ENCODE assay signal across 25 mouse cellular contexts in the genomic region with DNA sequence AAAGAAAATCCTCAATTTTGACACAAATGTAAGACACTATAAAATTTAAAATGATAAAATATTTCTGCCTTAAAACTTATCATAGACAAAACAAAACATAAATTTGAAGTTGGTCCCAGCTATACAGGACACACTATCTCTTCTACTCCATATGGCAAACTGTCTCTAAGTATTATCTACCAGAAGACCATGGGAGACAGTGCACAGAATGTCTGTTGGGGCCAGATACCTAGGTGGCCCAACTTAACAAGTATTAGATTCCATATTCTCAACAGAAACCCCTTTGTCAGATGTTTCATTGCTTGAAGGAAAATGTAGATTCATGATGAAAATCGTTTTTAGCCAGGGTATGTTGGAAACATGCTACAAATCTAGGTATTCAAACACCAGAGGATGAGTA.
DNase-seq lines count a peak whose midpoint lies in the region; ATAC-seq and TF ChIP-seq lines count a peak whose summit lies in the region.
"Had no signal": no experiment of that assay in that cellular context is flagged by ENCODE, and none has a peak within 500 bp of the region (broad histone marks: within the 10 kb centered on the region; RNA-seq: fewer than 3 reads in every experiment).

No protein-coding gene starts in this region.

- no peaks in the 10 kb centered on the region for H3K79me2 ChIP-seq in MEL (ENCODE audit: control insufficient read depth, insufficient read depth, low read length, poor library complexity)

- TF ChIP-seq RAD21 in MEL (IDR thresholded peaks at IDR 0.05; ENCODE audit: low read depth, low read length) = no peak

- no peak overlapping the region for H3K9ac ChIP-seq in liver, embryonic 11.5 days (ENCODE audit: low read depth, low read length)
- no peak overlapping the region for H3K9ac ChIP-seq in MEL (ENCODE audit: control insufficient read depth, low read depth, low read length, poor library complexity, severe bottlenecking)
- H3K9ac ChIP-seq in liver, embryonic 14.5 days (replicated peaks) = no peak overlapping the region
- H3K9ac ChIP-seq: embryonic facial prominence, embryonic 13.5 days; embryonic facial prominence, embryonic 15.5 days; forebrain, embryonic 12.5 days had no signal

- no peak overlapping the region for H3K4me2 ChIP-seq in liver, embryonic 11.5 days
- no peak overlapping the region for H3K4me2 ChIP-seq in liver, embryonic 14.5 days (ENCODE audit: low read depth)
- H3K4me2 ChIP-seq: embryonic facial prominence, embryonic 13.5 days; embryonic facial prominence, embryonic 15.5 days; forebrain, embryonic 12.5 days had no signal

- no peaks in the 10 kb centered on the region for H3K36me3 ChIP-seq in liver, embryonic 11.5 days (ENCODE audit: control insufficient read depth, insufficient read depth, low read length)
- peaks cover 0 to 11% of the 10 kb centered on the region in 2 experiments; a peak in 2 of 4 replicates for H3K36me3 ChIP-seq in MEL (ENCODE audit: control insufficient read depth in 1 of 2, insufficient read depth in 2 of 2, low read length in 2 of 2)
- H3K36me3 ChIP-seq in liver, embryonic 14.5 days (replicated peaks; ENCODE audit: control insufficient read depth, insufficient read depth, low read depth) = no peaks in the 10 kb centered on the region
- H3K36me3 ChIP-seq: embryonic facial prominence, embryonic 13.5 days; embryonic facial prominence, embryonic 15.5 days; forebrain, embryonic 10.5 days; forebrain, embryonic 12.5 days; G1E had no signal

- TF ChIP-seq EP300 in MEL (IDR thresholded peaks at IDR 0.05; ENCODE audit: low read depth in 1 of 2, low read length in 2 of 2) = peak; percentile 94 to 99
- TF ChIP-seq EP300 in liver, embryonic 14.5 days (IDR thresholded peaks at IDR 0.05; ENCODE audit: low read depth) = no peak

- H3K9me3 ChIP-seq in liver, embryonic 11.5 days (ENCODE audit: control insufficient read depth, low read length) = no peaks in the 10 kb centered on the region
- H3K9me3 ChIP-seq in MEL (replicated peaks; ENCODE audit: insufficient read depth, low read length) = no peaks in the 10 kb centered on the region
- H3K9me3 ChIP-seq in liver, embryonic 14.5 days (ENCODE audit: control insufficient read depth, low read length) = no peaks in the 10 kb centered on the region
- H3K9me3 ChIP-seq: embryonic facial prominence, embryonic 13.5 days; embryonic facial prominence, embryonic 15.5 days; forebrain, embryonic 10.5 days; forebrain, embryonic 12.5 days; G1E had no signal

- H3K4me1 ChIP-seq in liver, embryonic 11.5 days (replicated peaks; ENCODE audit: control insufficient read depth, insufficient read depth, low read length) = no peaks in the 10 kb centered on the region
- peaks cover 2 to 12% of the 10 kb centered on the region in 2 experiments; a peak in 2 of 4 replicates for H3K4me1 ChIP-seq in MEL (ENCODE audit: control insufficient read depth in 1 of 2, insufficient read depth in 2 of 2, low read length in 2 of 2)
- no peaks in the 10 kb centered on the region for H3K4me1 ChIP-seq in liver, embryonic 14.5 days (replicated peaks; ENCODE audit: control insufficient read depth in 2 of 2, insufficient read depth in 2 of 2, low read length in 1 of 2)
- H3K4me1 ChIP-seq: embryonic facial prominence, embryonic 13.5 days; embryonic facial prominence, embryonic 15.5 days; forebrain, embryonic 10.5 days; forebrain, embryonic 12.5 days had no signal

- no peak for TF ChIP-seq CTCF in MEL (IDR thresholded peaks at IDR 0.05 in 2 of 3, conservative IDR thresholded peaks at IDR 0.05 in 1 of 3; ENCODE audit: control insufficient read depth in 1 of 3, insufficient read depth in 1 of 3, low read depth in 2 of 3, low read length in 3 of 3, poor library complexity in 1 of 3, severe bottlenecking in 1 of 3)
- no peak for TF ChIP-seq CTCF in liver, embryonic 14.5 days (IDR thresholded peaks at IDR 0.05; ENCODE audit: low read depth)

- 66% methylated on average over 1 of the region's 1 CpGs for WGBS in liver, embryonic 11.5 days
- 24% methylated on average over 1 of the region's 1 CpGs for WGBS in liver, embryonic 14.5 days (ENCODE audit: insufficient replicate concordance)

- H3K4me3 ChIP-seq in liver, embryonic 11.5 days (ENCODE audit: low read depth, low read length) = no peak overlapping the region
- H3K4me3 ChIP-seq in MEL (ENCODE audit: control insufficient read depth in 1 of 2, insufficient read depth in 1 of 2, low read depth in 2 of 2, low read length in 2 of 2) = no peak overlapping the region
- H3K4me3 ChIP-seq in liver, embryonic 14.5 days (ENCODE audit: insufficient read depth in 1 of 2, low read depth in 2 of 2, low read length in 2 of 2) = no peak overlapping the region
- H3K4me3 ChIP-seq: embryonic facial prominence, embryonic 13.5 days; embryonic facial prominence, embryonic 15.5 days; erythroblast, embryonic 14.5 days; forebrain, embryonic 10.5 days; forebrain, embryonic 12.5 days had no signal

- peak; percentile 67; the same call in 1 of the 2 replicates for ATAC-seq in liver, embryonic 11.5 days (replicated peaks; ENCODE audit: low FRiP score)
- ATAC-seq in liver, embryonic 14.5 days (ENCODE audit: insufficient read depth) = peak; percentile 57; the same call in 1 of the 2 replicates
- no peak for ATAC-seq in monocyte, adult 5-6 weeks (replicated peaks; ENCODE audit: insufficient number of reproducible peaks, low FRiP score, low TSS enrichment, poor library complexity, severe bottlenecking)
- ATAC-seq: CD4-positive, CD25-positive, alpha-beta regulatory T cell, adult 4 months; forebrain, embryonic 14.5 days; forebrain, embryonic 16.5 days had no signal

- no peak for DNase-seq in liver, embryonic 11.5 days (ENCODE audit: low spot score)
- DNase-seq in liver (no peak), MEL (ENCODE audit: low read depth, low spot score) (peak; percentile 74)
- DNase-seq in liver, embryonic 14.5 days (ENCODE audit: low read depth in 3 of 3, low spot score in 3 of 3) = peak in 2 of 3 experiments; percentile 2
- DNase-seq: adrenal gland, adult 2 months; adrenal gland, postnatal 10 days; adrenal gland, postnatal 25 days; B cell, adult 2 months; cerebellum, adult 11 months; cerebellum, adult 18-20 months; cerebellum, adult 8-10 months; cerebellum, adult 9-11 months; cerebellum, postnatal 36 days; embryo, embryonic 11 days had no signal

- TF ChIP-seq POLR2A in MEL (IDR thresholded peaks at IDR 0.05; ENCODE audit: control insufficient read depth in 1 of 2, insufficient read depth in 1 of 2, low read depth in 1 of 2, low read length in 2 of 2, poor library complexity in 1 of 2) = no peak

- no peak overlapping the region; the same call in 1 of the 2 replicates for H3K27ac ChIP-seq in liver, embryonic 11.5 days (ENCODE audit: low read depth, low read length)
- H3K27ac ChIP-seq in MEL (ENCODE audit: control insufficient read depth, low read depth, low read length) = no peak overlapping the region; the same call in 1 of the 2 replicates
- H3K27ac ChIP-seq in liver, embryonic 14.5 days = no peak overlapping the region
- H3K27ac ChIP-seq: embryonic facial prominence, embryonic 13.5 days; embryonic facial prominence, embryonic 15.5 days; forebrain, embryonic 10.5 days; forebrain, embryonic 12.5 days had no signal

- no peaks in the 10 kb centered on the region for H3K27me3 ChIP-seq in liver, embryonic 11.5 days (replicated peaks; ENCODE audit: control insufficient read depth, insufficient read depth, low read length)
- H3K27me3 ChIP-seq in MEL (ENCODE audit: control insufficient read depth in 1 of 2, insufficient read depth in 2 of 2, low read length in 2 of 2) = no peaks in the 10 kb centered on the region
- H3K27me3 ChIP-seq in liver, embryonic 14.5 days (ENCODE audit: control insufficient read depth, insufficient read depth, low read length) = no peaks in the 10 kb centered on the region
- H3K27me3 ChIP-seq: CH12.LX; embryonic facial prominence, embryonic 13.5 days; embryonic facial prominence, embryonic 15.5 days; forebrain, embryonic 12.5 days had no signal

TF ChIP-seq in MEL, 35 proteins besides CTCF, POLR2A, EP300 and RAD21:
- peak; percentile 82 for TF ChIP-seq ETS1 (IDR thresholded peaks at IDR 0.05; ENCODE audit: low read depth, low read length)
- TF ChIP-seq CHD2 (IDR thresholded peaks at IDR 0.05; ENCODE audit: low read length) = no peak
- TF ChIP-seq USF2 (IDR thresholded peaks at IDR 0.05; ENCODE audit: borderline replicate concordance in 1 of 2, insufficient read depth in 1 of 2, low read depth in 1 of 2, low read length in 2 of 2) = no peak
- no peak for TF ChIP-seq NRF1 (IDR thresholded peaks at IDR 0.05; ENCODE audit: insufficient read depth, low read depth, low read length, poor library complexity, severe bottlenecking)
- no peak for TF ChIP-seq ZKSCAN1 (IDR thresholded peaks at IDR 0.05; ENCODE audit: low read depth, low read length)
- no peak for TF ChIP-seq MAZ (IDR thresholded peaks at IDR 0.05; ENCODE audit: low read depth, low read length)
- TF ChIP-seq TCF12 (IDR thresholded peaks at IDR 0.05; ENCODE audit: low read depth, low read length) = peak; percentile 98
- TF ChIP-seq KAT2A (conservative IDR thresholded peaks at IDR 0.05; ENCODE audit: low read depth, low read length) = no peak
- peak; percentile 87 for TF ChIP-seq GATA1 (IDR thresholded peaks at IDR 0.05; ENCODE audit: low read depth, low read length)
- no peak for TF ChIP-seq BHLHE40 (IDR thresholded peaks at IDR 0.05; ENCODE audit: borderline replicate concordance, low read depth, low read length)
- peak; percentile 26; the same call in 1 of the 2 replicates for TF ChIP-seq SMC3 (IDR thresholded peaks at IDR 0.05; ENCODE audit: low read depth, low read length)
- 0 out of 2 replicates have a peak, but pooled peaks have one; percentile 40 for TF ChIP-seq GABPA (IDR thresholded peaks at IDR 0.05; ENCODE audit: low read depth, low read length)
- peak; percentile 93 for TF ChIP-seq MYB (IDR thresholded peaks at IDR 0.05; ENCODE audit: low read depth, low read length)
- TF ChIP-seq SIN3A (IDR thresholded peaks at IDR 0.05; ENCODE audit: low read length) = 0 out of 2 replicates have a peak, but pooled peaks have one; percentile 52
- TF ChIP-seq ELF1 (IDR thresholded peaks at IDR 0.05; ENCODE audit: low read depth, low read length) = no peak
- TF ChIP-seq POLR2AphosphoS2 (IDR thresholded peaks at IDR 0.05; ENCODE audit: low read length) = no peak
- peak; percentile 78 for TF ChIP-seq RCOR1 (IDR thresholded peaks at IDR 0.05; ENCODE audit: low read depth, low read length)
- peak; percentile 67 for TF ChIP-seq TAL1 (IDR thresholded peaks at IDR 0.05; ENCODE audit: low read length)
- TF ChIP-seq NELFE (IDR thresholded peaks at IDR 0.05; ENCODE audit: low read depth, low read length) = no peak
TF ChIP-seq in MEL: peak in this region for 9.

Comparison
In these comparisons a context has a peak if more than half of its experiments do, and no peak if none do; other contexts are left out.
1. DNase-seq: peak in MEL (single experiment) and liver, embryonic 14.5 days (2 of 3); none in liver, embryonic 11.5 days (single experiment) and liver (single experiment).